Mouse (Mus musculus) hindlimb bud, embryonic 11.5 days (tissue): ENCODE data around the gene Rab36.
A peak's percentile ranks its signal among the peaks of the same experiment; 100 is the strongest.

ENCODE experiments used
- DNase-seq: peaks from one replicate; pipeline ENCODE4 v3.0.0-alpha.2; 2012; ENCODE audit warnings: low read depth, low spot score; ENCODE audit errors: extremely low spot score

Gene Rab36

GRCm38 (mm10) chr10:75068624-75069328 is 31.9 kb downstream of the Rab36 start:
- DNase-seq, result no peak

- DNase-seq, result no peak
These were observed 33.6 kb downstream of the Rab36 start for GRCm38 (mm10) chr10:75070281-75070976.

- no peak for DNase-seq
These were observed 38.8 kb downstream of the Rab36 start for GRCm38 (mm10) chr10:75075665-75076064.

DNA sequence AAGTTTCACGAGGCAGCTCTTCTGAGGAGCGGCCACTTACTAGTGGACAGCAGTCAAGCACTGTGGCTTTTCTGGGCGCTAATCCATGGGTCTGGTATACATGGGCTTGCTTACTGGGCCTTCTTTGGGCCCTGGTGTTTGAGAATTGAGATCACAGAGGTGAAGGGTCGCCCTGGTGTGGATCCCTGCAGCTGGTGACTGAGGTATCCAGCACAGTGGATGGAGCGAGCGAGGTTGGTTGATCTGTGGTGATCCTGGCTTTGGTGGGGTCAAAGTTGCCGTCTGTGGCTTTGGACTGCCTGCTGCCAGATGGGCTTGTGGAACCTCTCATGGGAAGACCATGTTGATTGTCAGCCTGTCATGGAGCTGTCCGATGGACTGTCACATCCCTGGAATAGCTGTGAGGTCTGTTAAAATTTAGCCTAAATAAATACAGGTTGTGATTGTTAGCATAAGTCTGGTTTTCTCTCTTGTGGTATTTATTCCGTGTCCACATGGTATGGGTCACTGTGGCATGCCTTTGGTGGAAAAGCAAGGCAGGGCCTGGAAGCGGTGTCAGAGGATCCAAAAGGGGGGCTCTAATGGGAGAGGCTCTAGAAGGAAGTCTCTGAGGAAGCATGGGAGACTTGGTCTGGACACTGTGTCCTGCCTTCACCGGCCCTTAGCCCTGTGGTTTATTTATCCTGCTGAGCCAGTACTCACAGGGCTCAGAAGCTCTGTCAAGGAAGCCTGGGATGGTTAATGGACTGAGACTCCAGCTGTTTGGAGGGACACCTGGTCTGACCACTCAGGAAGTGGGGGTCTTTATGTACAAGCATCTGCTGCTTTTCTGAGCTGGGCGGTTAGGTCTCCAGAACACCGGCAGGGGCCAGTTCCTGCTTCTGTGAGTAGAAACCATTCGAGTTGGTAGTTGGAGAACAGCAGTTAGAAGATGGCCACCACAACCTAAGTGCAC is 41.6 kb downstream of the Rab36 start:
- no peak for DNase-seq

DNA sequence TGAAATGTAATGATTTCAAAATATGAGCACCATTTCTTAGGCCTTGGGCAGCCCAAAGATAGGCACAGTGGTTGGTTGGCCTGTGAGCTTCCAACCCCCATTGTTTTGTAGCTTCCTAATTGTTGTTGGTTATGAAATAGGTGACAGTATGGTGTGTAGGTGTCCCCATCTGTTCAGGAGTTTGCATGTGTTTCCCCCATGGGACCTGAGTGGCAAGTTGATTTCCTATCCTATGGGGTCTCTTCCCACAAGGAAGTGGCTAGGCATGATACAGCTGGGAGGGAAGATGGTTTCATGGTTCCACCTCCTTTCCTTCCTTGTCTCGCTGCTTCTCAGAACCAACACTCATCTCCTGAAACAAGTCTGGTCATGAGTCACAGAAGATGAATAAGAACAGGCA is 48.5 kb downstream of the Rab36 start:
- no peak for DNase-seq

GRCm38 (mm10) chr10:75088471-75088870 is 51.6 kb downstream of the Rab36 start:
- DNase-seq, result no peak

DNA sequence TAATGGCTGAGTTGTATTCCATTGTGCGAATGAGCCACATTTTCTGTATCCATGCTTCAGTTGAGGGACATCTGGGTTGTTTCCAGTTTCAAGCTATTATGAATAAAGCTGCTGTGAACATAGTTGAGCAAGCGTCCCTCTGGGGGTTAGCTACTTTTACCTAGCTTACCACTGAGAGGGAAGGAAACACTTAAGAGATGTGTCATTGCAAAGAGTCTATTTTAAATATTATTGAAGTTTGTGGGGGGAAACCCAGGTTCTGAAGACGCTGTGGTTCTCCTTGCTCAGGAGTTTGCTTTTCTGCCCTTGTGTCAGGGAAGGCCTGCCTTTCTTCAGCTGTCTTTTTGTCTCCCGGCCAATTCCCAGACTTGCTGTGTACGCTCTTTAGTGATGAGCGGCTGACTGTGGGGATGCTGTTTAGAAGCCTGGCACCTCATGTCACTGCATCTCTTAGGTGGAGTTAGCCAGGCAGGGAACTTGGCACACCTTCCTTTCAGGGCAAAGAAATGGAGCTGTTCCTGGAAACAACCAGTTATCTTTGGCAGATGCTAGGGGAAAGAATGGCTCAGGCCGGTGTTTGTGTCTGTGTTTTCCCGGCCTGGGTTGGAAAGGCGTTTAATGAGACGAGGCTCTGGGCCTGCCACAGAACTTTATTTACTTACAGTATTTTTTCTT is 54.8 kb downstream of the Rab36 start:
- DNase-seq, result no peak

- DNase-seq, result no peak
These were observed 56.6 kb downstream of the Rab36 start for GRCm38 (mm10) chr10:75093252-75093987.

GRCm38 (mm10) chr10:75094338-75094737 is 57.5 kb downstream of the Rab36 start:
- DNase-seq, result no peak

DNA sequence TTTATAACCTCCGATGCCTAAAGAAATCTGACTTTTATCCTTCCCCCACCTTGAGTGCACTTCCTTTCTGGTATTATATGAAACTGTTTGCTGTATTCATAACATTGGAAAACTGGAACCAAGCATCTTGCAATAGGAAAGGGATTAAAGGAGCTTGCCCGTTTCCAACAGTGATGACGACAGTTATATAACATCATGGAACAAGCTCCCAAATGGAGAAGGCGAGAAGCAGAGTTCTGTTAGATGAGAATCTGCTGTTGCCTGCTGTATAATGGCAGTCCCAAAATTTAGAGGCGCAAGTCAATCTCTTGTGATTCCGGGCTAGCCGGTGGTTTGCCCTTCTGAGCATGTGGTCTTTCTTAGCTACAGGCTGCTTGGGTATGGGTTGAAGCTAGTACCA is 58.4 kb downstream of the Rab36 start:
- no peak for DNase-seq

DNA sequence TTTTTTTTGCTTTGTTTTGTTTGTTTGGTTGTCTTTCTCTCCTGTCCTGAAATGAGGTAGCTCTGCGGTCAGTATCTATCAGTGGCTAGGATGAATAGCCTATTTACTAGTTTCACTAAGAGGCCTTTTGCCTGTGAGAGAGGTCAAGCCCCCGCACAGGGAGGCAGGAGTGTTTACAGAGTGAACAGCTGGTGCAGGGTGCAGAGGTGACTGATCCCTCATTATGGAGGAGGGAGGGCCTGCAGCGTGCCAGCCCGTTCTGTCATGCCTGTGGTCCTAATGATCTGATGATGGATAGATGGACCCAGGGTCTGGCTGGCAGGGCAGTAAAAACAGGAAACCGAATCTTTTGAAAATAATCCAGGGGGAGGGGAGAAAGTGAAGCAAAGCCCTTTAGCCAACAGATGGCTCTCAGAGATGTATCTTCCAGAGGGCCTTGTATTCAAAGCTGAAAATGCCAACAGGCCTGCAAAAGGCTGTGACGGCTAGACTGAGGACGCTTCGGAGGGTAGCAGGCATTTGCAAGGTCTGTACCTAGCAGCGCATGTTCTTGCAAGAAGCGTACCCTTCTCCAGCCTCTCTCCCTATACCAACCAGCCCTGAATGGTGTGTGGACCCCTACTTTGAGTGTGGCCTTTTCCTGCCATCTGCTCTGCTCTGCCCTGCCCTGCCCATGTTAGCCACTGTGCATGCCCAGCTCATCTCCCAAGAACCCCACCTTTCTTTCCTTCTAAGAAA is 61.8 kb downstream of the Rab36 start:
- peak; percentile 20 for DNase-seq

GRCm38 (mm10) chr10:75100298-75100697 is 63.4 kb downstream of the Rab36 start:
- no peak for DNase-seq

DNA sequence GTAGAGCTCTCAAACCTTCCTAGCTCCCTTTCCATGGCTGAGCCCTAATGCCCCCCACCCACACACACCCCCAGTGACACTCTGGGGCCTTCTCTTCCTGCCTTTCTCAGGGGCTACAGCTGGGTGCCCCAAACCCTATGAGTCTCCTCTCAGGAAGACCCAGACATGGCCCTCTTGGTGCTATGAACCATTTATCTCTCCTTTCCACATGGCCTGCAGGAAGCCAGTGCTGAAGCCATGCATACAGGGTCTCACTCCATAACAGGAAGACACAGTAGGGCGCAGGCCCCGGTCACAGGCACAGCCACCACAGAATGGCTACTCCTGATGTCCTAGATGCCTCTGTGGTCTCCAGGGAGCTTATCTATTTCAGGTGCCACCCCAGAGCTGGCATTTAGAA is 66.6 kb downstream of the Rab36 start:
- no peak for DNase-seq
